Mouse (Mus musculus) megakaryocyte, embryonic 14.5 days (primary cell): ENCODE measurements around the gene Ucma.

ENCODE experiments used
- FLI1 ChIP-seq: IDR thresholded peaks from 2 replicates; pipeline ENCODE4 v1.6.1; 2012; ENCODE audit warnings: low read length, inconsistent platforms, mixed read lengths
- GATA1 ChIP-seq: IDR thresholded peaks from 3 replicates; pipeline ENCODE4 v1.6.1; 2012; ENCODE audit warnings: mixed read lengths, low read length, inconsistent platforms, borderline replicate concordance

DNA sequence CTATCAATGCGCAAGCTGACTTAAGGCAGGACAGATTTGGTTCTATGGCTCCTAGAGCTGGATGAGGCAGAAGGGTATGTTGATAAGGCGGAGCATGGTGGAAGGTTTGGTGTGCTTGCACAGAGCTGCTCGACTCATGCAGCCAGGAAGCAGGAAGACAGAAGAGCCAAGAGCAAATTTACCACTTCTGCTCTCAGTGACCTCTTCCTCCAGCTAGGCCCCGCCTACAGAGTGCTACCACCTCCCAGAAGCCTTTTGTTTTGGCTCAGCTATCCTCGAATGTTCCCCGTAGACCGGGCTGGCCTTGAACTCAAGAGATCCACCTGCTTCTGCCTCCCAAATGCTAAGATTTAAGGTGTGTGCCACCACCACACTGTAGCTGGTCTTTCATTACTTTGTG is 38.7 kb downstream of the Ucma start:
- TF ChIP-seq GATA1, result no peak
- no peak for TF ChIP-seq FLI1
